Mouse (Mus musculus) midbrain, postnatal 0 days (tissue): ENCODE data around the gene C1galt1c1. TPM values are rescaled to one million over a fixed set of nuclear protein-coding genes. Genes with fewer than 3 reads are reported as not detected.
A peak's percentile ranks its signal among the peaks of the same experiment; 100 is the strongest.

Experiments used
- ATAC-seq: fragments of 200-750 bp; cut with Nextera tagmentation; 2 replicates; pipeline ENCODE4 v1.8.0; 2017; ENCODE audit warnings: moderate number of reproducible peaks, mild to moderate bottlenecking, moderate TSS enrichment, moderate library complexity; ENCODE audit not compliant: low FRiP score
- DNase-seq: peaks from one replicate; pipeline ENCODE4 v3.0.0-alpha.2; 2015; ENCODE audit warnings: low spot score
- H3K27ac ChIP-seq: fragments of 300-500 bp; sonication (generic); 2 replicates; pipeline ENCODE4 v1.5.1; 2014; ENCODE audit warnings: low read depth, mild to moderate bottlenecking, low read length, mixed read lengths
- H3K27me3 ChIP-seq: fragments of 300-500 bp; sonication (generic); 2 replicates; pipeline ENCODE4 v1.6.1; 2014; ENCODE audit warnings: low read length, control low read depth, mixed read lengths; ENCODE audit not compliant: insufficient read depth
- H3K36me3 ChIP-seq: fragments of 300-500 bp; sonication (generic); 2 replicates; pipeline ENCODE4 v1.6.1; 2014; ENCODE audit warnings: low read length, control low read depth, mixed read lengths; ENCODE audit not compliant: insufficient read depth
- H3K4me1 ChIP-seq: fragments of 300-500 bp; sonication (generic); 2 replicates; pipeline ENCODE4 v1.6.1; 2014; ENCODE audit warnings: mild to moderate bottlenecking, control low read depth, antibody characterized with exemption, low read length, mixed read lengths; ENCODE audit not compliant: insufficient read depth
- H3K4me2 ChIP-seq: fragments of 300-500 bp; sonication (generic); 2 replicates; pipeline ENCODE4 v1.6.1; 2014; ENCODE audit warnings: low read depth, mild to moderate bottlenecking, low read length, mixed read lengths; ENCODE audit not compliant: poor library complexity, severe bottlenecking
- H3K4me3 ChIP-seq: fragments of 300-500 bp; sonication (generic); 2 replicates; pipeline ENCODE4 v1.5.1; 2014; ENCODE audit warnings: low read depth, mild to moderate bottlenecking, low read length, moderate library complexity
- H3K9ac ChIP-seq: fragments of 300-500 bp; sonication (generic); replicated peaks from 2 replicates; pipeline ENCODE4 v1.6.1; 2014; ENCODE audit warnings: mild to moderate bottlenecking, low read length, moderate library complexity, mixed read lengths; ENCODE audit not compliant: poor library complexity, severe bottlenecking
- H3K9me3 ChIP-seq: fragments of 300-500 bp; sonication (generic); 2 replicates; pipeline ENCODE4 v1.6.1; 2016; ENCODE audit warnings: low read length, control low read depth
- CTCF ChIP-seq: IDR thresholded peaks from 2 replicates; pipeline ENCODE4 v1.5.1; 2016; ENCODE audit warnings: antibody characterized with exemption, mild to moderate bottlenecking
- WGBS: fragments of 180-500 bp; shearing (Covaris S2); extraction: QIAGEN DNeasy Blood & Tissue Kit; methylation state at CpG from one replicate; pipeline ENCODE4 v1.1.7; 2014; 5-methylcytosine and 5-hydroxymethylcytosine counted together
- polyA plus RNA-seq: library from polyadenylated mRNA; unstranded; fragments of >200 nt; fragmentation: Nextera tagmentation; extraction: Ambion mirVana; gene quantifications from 2 replicates; pipeline ENCODE4 v1.2.1, GENCODE M21; 2015
- total RNA-seq: library from RNA; depleted of rRNA; stranded (reverse); fragments of >200 nt; gene quantifications from 2 replicates; pipeline ENCODE4 v1.2.3, GENCODE M21; 2014

Gene C1galt1c1
- total and polyA plus RNA-seq, 2 experiments from 2014 or later: 12.9 to 21.7 TPM

DNA sequence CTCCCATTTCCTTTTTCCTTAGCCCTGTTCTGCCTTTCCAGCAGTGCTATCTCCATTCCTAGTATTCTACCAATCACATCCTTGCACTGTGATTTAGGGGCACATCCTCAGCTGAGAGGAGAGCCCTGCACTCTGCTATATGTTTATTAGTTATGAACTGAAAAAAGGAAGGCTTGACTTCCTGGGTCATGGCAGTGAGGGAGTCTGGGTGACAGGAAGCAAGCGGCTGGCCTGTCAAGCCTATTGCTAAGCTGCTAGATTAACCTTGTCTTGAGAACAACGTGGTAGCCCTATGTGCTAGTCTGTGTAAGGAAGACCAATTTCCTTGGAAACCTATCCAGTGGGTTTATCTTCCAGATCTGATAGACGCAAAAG, 33.9 kb downstream of the C1galt1c1 start:
- no peak for TF ChIP-seq CTCF
- no peaks in the 10 kb centered on the region for H3K9me3 ChIP-seq
- H3K4me1 ChIP-seq: no peaks in the 10 kb centered on the region
- H3K4me3 ChIP-seq: peak overlapping the region; percentile 42
- peak; percentile 52 for DNase-seq
- peak; percentile 86 for ATAC-seq
- H3K36me3 ChIP-seq: no peaks in the 10 kb centered on the region
- H3K27me3 ChIP-seq: no peaks in the 10 kb centered on the region
- WGBS: 17% methylated on average over 3 of the region's 3 CpGs
- peak overlapping the region; percentile 48 for H3K4me2 ChIP-seq
- peak overlapping the region; percentile 82 for H3K27ac ChIP-seq
- peak overlapping the region; percentile 55 for H3K9ac ChIP-seq

DNA sequence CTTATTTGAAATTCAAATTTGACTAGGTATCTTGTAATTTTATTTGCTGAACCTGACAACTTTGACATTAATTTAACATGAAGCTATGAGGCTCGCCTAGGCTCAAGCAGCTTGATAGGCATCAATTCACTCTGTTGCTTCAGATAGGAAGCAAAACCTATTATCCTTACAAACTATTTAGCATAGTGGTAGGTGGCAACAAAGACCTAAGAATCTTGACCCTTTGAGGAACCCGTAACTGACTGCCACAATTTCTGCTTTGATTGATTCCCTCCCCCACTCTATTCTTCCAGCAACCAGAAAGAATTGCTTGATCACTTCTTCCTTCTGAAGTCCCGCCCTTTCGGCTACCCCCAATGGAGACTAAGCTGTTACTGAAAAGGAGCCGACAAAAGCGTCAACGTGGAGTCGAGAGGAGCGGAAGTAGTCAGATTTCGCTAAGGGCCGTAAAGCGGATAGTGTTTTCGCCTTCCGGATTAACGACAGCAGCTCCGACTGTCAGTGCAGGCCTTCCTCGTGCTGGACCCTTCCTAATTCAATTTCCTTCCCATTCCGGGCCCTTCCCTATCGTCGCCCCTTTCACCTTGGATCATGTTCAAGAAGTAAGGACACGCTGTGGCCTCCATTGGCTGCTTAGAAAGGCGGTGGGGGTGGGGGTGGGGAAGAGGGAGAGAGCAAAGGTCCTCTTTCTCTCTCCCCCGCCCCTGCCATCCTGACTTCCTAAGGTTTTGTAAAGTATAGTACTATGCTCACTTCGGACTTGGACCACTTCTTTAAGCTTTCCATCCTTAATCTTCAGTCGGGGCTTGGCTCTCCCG, 34.5 kb downstream of the C1galt1c1 start, which contains the start of gene Mcts1:
Mcts1 (plus strand) TSS at position 402 of the 818 bp plus-strand sequence.
- Histone ChIP-seq H3K9ac (peak within 1 kb of the TSS; percentile 55), H3K27me3 (no peaks in the 10 kb centered on the region), H3K4me1 (no peaks in the 10 kb centered on the region), H3K27ac (peak within 1 kb of the TSS; percentile 82), H3K9me3 (no peaks in the 10 kb centered on the region), H3K36me3 (no peaks in the 10 kb centered on the region), H3K4me2 (peak within 1 kb of the TSS; percentile 48), H3K4me3 (peak within 1 kb of the TSS; percentile 42)
- no peak for TF ChIP-seq CTCF
- ATAC-seq (peak; percentile 90), DNase-seq (peak; percentile 94)
- WGBS: 19% methylated on average over 26 of the region's 26 CpGs

DNA sequence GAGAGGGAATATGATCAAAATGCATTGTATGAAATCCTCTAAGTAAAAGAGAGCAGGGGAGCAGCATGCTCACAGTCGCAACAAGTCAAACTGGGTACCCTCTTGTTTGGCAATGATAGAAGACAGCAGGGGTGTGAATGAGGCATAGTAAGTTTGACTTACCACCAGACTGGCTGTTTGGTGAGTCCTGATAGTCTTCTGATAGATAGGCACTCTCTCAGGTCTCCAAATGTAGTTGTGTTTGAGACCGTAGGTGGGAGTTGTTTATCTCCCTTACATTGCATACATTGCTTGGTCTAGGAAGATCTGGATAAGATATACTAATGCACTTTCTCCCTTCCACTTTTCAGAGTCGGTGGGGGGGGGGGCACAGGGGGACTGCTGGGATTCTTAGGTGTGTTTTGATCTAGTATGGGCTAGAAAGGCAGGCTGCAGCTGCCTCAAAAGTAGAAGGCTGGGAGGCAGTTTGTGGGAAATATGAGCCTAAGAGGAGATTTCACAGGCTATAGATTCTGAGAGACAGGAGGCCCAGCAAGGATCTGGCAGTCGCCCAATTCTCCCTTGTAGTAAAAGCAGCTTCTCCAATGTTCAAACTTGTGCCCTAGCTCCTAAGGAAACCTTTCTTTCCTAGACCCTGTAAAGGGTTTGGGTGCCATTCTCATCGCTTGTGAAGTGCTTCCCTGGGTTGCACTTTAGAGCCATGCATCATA, 41.6 kb downstream of the C1galt1c1 start:
- H3K27me3 ChIP-seq: no peaks in the 10 kb centered on the region
- H3K4me3 ChIP-seq: no peak overlapping the region
- no peak overlapping the region for H3K4me2 ChIP-seq
- ATAC-seq (no peak), DNase-seq (peak; percentile 4)
- no peak overlapping the region for H3K9ac ChIP-seq
- WGBS: 57% methylated on average over 5 of the region's 5 CpGs
- H3K4me1 ChIP-seq: no peaks in the 10 kb centered on the region
- no peak for TF ChIP-seq CTCF
- no peak overlapping the region for H3K27ac ChIP-seq
- H3K36me3 ChIP-seq: no peaks in the 10 kb centered on the region
- H3K9me3 ChIP-seq: no peaks in the 10 kb centered on the region

DNA sequence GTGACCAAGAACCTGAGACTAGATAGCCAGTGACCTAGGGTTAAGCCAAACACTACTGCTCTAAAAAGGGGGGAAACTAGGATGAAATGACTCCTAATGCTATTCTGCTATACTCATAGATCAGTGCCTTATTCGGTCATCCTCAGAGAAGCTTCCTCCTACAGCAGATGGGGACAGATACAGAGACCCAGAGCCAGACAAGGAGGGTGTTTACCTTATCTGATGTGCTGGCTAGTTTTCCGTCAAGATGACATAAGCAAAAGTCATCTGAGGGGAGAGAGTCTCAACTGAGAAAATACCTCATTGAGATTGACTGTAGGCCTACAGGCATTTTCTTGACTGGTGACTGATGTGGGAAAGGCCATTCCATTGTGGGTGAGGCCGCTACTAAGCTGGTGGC, 43.1 kb downstream of the C1galt1c1 start:
- Histone ChIP-seq H3K36me3 (no peaks in the 10 kb centered on the region), H3K4me2 (no peak overlapping the region), H3K9me3 (no peaks in the 10 kb centered on the region), H3K4me3 (no peak overlapping the region), H3K27me3 (no peaks in the 10 kb centered on the region), H3K4me1 (no peaks in the 10 kb centered on the region), H3K27ac (no peak overlapping the region), H3K9ac (no peak overlapping the region)
- TF ChIP-seq CTCF: no peak
- 82% methylated on average over 3 of the region's 3 CpGs for whole genome bisulfite sequencing
- ATAC-seq (no peak), DNase-seq (no peak)

DNA sequence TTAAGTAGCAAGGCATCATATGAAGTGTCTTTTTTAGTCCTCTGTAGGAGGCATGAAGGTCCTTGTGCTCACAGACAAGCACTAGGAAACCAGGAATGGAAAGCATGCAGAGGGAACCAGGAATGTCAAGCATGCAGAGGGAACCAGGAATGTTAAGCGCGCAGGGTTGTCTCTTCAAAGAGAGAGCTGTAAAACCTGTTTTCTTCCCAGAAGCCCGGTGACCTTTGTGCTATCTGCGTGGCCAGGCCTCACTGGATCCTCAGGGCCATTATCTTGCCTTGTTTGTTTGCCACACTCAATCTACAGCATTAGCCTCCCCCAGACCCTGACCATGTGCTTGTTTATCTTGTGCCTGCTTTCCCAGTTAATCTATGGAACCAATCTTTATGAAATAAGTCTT, 45.1 kb downstream of the C1galt1c1 start:
- ATAC-seq (no peak), DNase-seq (no peak)
- no peak overlapping the region for H3K4me3 ChIP-seq
- H3K9me3 ChIP-seq: no peaks in the 10 kb centered on the region
- H3K4me2 ChIP-seq: no peak overlapping the region
- WGBS: 40% methylated on average over 4 of the region's 4 CpGs
- TF ChIP-seq CTCF: no peak
- no peaks in the 10 kb centered on the region for H3K36me3 ChIP-seq
- H3K4me1 ChIP-seq: no peaks in the 10 kb centered on the region
- H3K27ac ChIP-seq: no peak overlapping the region
- no peak overlapping the region for H3K9ac ChIP-seq
- no peaks in the 10 kb centered on the region for H3K27me3 ChIP-seq

DNA sequence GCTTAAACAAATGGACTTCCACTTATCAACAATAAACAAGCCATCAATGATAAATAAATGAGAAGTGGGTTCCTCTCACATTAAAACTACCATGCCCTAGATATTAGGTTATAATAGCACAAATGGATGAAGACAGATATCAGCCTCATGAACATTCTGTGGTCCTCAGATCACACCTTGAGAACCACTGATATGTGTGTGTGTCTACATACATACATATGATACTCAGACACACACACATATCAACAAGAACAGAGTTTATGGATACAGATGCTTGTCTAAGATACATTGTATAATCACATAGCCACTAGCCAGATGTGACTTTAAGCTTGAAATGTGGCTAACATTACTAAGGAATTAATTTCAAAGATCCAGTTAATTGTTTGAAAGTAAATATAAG, 51.6 kb downstream of the C1galt1c1 start:
- Histone ChIP-seq H3K27ac (no peak overlapping the region), H3K36me3 (no peaks in the 10 kb centered on the region), H3K9ac (no peak overlapping the region), H3K4me2 (no peak overlapping the region), H3K4me3 (no peak overlapping the region), H3K4me1 (no peaks in the 10 kb centered on the region), H3K9me3 (no peaks in the 10 kb centered on the region), H3K27me3 (no peaks in the 10 kb centered on the region)
- no peak for TF ChIP-seq CTCF
- no peak for DNase-seq
- no peak for ATAC-seq
